Mouse (Mus musculus): Measurements from ENCODE around the gene Actr2.

The Actr2 gene

DNA sequence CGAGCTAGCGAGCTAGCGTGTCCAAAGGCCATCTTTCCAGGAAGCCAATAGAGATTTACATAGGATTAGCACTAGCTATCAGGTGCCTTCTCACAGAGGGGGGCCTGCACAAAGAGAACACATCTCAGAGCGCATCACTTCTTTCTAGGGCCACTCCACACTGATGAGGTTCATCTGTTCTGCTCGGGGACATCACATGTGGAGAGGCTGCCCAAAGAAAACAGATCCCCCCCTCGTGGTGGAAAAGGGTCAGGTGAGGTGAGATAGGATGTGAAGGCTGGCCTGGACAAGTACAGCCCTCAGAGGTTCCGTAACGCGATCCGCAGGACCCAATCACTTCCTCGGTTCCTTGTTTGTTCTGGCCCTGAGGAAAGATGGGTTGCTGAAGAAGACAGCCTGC lies 86.8 kb downstream of the Actr2 start:
- in situ Hi-C loops (cut with MboI, MseI), result no loop called here

DNA sequence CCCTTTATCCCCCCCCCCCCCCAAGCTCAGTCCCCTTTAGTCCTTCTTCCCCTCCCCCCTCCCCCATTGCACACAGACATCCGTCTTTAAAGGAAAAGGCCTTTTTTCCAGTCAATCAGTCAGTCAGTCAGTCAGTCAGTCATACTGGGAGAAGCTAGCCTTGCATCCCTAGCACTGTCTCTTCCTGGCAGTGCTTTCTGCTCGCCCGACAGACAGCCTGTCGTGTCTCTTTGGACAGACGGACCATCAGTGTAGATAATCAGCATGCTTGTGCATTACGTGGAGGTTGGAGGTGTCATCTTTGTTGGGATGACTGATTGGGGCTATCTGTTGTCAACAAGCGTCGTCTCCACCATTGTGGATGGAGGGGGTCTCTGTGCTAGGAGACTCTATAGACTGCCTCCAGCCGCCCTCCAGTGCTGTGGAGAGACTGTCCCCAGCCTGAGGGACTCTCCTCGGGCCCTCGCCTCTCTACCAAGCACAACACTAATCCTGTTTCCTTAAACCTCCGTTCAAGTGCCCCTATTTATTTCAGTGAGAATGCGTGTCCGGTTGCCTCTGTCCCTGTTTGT lies 89.7 kb downstream of the Actr2 start:
- in situ Hi-C loops (cut with MboI, MseI), result no loop called here

DNA sequence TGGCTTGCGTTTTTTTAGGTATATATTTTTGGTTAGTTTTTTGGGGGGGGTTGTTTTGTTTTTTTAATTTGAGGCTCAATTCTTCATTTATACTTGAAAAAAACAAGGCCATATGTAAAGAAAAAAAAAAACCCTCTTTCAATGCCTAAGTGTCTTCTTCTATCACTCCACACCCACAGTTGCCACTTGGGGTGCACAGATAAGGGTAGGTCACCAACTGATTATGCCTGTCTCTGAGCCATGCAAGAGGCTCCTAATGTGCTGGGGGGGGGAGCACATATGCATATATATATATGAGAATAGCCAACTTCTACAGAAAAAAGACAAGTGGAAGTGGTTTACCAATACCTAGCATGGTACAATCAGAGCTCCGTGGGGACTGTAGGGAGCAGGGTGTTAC lies 90.3 kb downstream of the Actr2 start:
- in situ Hi-C loops (cut with MboI, MseI), result no loop called here

- in situ Hi-C loops (cut with MboI, MseI), result no loop called here
Measured at GRCm38 (mm10) chr11:20020720-20021119, 92.0 kb downstream of the Actr2 start.

DNA sequence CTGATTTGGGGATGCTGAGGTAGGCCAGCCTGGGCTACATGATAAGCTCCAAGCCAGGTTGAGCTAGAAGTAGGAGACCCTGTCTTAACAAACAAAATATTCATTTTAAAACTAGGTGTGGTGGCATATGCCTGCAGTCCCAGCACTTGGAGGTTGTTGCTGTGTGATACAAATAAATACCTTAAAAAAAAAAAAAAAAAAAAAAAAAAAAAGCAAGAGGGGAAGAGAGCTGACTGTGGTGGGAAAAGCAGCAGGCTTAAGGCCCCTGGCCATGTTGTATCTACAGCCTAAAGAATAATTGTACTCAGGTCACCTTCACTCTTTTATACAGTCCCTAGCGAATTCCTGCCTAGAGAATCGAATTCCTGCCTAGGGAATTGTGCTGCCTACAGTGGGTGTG lies 93.8 kb downstream of the Actr2 start:
- in situ Hi-C loops (cut with MboI, MseI), result no loop called here

- in situ Hi-C loops (cut with MboI, MseI), result no loop called here
Measured at GRCm38 (mm10) chr11:20017937-20018336, 94.8 kb downstream of the Actr2 start.

GRCm38 (mm10) chr11:20013366-20013765 lies 99.3 kb downstream of the Actr2 start:
- in situ Hi-C loops (cut with MboI, MseI), result no loop called here

All from T-helper 17 cell (primary cell).